Mouse (Mus musculus): ENCODE data around the gene Kctd20.

The Kctd20 gene

DNA sequence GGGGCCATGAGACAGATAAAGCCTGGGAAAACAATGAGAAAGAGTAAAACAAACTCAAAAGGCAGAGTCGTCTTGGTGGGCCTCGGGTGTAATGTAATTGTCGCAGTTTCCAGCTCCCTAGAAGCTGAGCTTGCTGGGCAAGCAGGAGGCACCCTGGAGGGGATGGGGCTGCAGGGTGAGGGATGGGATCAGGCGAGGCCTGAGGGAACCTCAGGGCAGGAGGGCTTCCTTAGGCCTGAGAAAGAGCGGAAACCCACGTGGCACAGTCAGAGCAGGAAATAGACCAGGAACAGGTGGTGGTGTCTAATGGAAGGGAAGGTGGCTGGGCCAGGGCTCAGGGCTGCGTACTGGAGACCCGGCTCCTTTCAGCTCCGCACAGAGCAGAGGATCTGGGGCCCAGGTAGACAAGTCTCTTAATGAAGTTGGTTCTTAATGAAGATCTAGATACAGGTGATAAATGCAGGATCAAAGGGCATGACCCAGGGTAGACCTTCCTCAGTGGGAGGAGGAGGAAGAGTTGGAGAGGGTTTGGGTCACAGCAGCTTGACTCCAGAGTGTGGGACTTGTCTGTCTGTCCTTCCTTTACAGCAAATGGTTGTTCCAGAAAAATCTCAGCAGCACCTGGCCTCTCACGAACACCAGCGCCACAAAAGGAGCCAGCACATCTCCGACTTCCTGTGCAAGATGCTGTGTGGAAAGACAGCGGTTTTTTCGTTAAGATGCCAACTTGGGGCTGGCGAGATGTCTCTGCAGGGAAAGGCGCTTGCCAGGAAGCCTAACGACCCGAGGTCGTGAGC lies 17.4 kb upstream of the Kctd20 start:
- DNase-seq: no peak

- no peak for DNase-seq
Observed at GRCm38 (mm10) chr17:28936133-28936532, 15.6 kb upstream of the Kctd20 start.

DNA sequence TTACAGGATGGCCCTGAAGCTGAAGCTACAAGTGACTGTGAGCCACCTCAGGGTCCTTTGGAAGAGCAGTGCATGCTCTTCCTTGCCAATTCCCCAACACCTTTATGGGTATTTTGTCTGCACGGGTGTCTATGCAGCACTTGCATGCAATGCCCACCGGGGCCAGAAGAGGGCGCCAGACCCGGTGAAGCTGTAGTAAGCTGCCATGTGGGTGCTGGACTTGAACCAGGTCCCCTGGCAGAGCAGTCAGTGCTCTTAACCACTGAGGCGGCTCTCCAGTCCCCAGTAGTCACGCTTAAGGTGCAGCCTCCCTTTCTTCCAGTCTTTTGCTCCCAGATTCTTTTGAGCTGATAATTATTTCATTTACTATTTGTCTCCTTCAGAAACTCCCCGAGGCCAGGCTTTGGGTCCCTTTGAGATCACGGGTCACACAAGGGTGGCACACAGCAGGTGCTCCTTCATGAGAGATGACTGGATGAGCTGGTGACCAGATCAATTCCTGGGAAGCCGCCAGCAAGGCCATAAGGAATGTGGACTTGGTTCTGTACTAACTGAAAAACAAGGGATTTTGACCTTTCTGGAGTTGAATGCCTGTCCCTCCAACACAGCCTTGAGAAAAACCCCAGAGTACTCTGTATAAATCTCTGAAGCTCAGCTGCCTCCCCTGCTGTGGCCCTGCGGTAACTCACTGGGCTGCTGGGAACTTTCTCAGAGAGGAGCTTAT lies 15.0 kb upstream of the Kctd20 start:
- DNase-seq: no peak

DNA sequence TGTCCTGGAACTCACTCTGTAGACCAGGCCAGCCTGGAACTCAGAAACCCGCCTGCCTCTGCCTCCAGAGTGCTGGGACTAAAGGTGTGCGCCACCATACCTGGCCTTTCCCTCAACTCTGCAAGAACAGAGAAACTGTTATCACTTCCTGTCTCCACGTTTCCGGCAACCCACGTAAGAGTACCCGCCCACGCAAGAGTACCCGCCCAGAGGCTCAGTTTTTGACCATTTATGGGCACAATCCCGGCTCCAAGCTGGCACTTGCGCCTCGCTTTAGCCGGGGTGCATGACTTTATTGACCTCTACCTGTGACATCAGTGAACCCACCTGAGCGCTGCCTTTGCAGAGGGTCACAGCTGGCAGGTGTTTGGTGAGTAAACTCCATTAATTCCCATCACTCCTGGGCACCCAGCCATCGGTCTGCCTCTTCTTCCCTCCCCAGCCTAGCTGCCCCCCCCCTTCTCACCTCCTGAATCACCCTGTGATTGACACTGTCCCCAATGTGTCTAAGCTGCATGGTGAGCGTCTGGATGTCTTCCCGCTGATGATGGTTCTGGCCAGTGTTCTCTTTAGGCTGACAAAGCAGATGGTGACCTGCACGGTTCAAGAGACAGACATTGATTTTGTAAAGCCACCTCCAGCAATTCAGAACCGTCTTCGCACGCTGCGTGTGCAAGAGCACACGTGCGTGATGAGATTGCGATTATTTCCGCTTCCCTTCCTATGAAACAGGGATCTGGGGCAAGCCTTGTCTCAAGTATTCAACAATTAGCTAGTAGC lies 10.8 kb upstream of the Kctd20 start:
- DNase-seq: peak; percentile 36

- DNase-seq: no peak
Observed at GRCm38 (mm10) chr17:28942101-28942500, 9.6 kb upstream of the Kctd20 start.

DNA sequence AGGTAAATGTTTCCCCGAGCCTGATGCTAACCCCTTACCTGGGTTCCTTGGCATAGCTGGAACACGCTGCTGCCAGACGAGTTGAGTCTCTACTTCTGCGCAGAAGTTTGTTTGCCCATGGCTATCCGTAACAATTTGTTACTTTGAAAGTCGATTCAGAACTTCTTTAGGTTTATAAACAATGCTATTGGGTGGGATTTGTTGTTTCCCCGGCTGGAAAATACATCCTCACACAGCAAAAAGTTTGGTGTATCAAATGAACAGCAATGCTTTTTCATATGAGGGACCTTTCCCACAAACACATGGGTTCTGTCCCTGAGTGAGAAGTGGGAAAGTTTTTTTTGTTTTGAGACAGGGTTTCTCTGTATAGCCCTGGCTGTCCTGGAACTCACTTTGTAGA lies 8.0 kb upstream of the Kctd20 start, which contains the start of gene Pxt1:
Pxt1 (minus strand) TSS at position 101 of the 400 bp plus-strand sequence.
- no peak for DNase-seq

- DNase-seq: no peak
Observed at GRCm38 (mm10) chr17:28944481-28944880, 7.3 kb upstream of the Kctd20 start.

DNA sequence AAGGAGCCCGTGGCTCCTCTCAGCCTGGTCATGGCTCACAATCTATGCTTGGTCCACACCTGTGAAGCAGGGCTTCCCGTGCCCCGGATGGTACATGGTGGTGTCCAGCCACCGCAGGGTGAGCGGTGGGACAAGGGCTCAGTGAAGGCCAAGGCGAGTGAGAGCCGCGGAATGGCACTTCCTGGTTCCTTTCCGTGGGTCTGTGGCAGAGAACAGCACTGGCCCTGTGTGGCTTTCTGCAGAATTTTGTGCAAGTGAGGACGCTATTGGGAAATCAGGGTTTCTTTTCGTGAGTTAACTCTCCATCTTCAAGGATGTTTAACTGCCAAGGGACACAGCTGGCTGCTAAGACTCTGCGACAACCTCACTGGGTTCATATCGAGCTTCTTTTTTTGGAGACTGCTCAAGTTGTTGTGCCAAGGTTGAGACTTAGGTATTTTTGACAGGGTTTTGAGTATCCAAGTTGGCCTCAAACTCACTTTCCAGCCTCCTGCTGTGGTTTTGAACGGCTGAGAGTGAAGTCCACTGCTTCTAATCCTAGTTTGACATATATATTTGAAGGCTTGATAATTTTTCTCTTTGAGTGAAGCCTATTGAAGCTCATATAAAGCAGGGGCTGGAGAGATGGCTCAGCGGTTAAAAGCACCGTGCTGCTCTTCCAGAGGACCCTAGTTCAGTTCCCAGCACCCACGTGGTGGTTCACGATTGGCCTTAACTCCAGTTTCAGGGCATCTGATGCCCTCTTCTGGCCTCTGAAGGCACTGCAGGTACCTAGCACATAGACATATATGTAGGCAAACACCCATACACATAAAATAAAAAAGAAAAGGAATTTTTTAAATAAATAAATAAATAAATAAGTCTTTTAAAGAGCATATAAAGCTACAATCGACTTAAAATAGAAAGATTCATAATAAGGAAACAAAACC lies 4.5 kb upstream of the Kctd20 start:
- no peak for DNase-seq

- DNase-seq: no peak
Observed at GRCm38 (mm10) chr17:28948661-28949060, 3.1 kb upstream of the Kctd20 start.

DNA sequence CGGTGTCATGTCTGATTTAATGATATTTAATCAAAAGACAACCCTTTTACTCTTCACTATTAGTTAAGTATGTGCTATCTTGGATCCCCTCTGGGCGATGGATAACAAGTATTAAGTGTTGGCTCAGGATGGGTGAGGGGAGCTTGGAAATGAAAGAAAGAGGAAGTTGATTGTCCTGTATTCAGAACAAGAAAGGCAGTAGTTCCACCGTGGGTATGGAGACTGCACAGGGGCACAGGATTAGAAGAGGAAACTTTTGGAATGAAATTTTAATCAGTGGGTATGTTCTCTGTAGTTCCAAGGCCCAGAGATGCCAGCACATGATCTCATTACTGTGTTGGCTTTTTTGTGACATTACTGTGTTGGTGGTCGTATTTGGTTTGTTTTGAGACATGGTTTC lies 999 bp upstream of the Kctd20 start:
- no peak for DNase-seq

DNA sequence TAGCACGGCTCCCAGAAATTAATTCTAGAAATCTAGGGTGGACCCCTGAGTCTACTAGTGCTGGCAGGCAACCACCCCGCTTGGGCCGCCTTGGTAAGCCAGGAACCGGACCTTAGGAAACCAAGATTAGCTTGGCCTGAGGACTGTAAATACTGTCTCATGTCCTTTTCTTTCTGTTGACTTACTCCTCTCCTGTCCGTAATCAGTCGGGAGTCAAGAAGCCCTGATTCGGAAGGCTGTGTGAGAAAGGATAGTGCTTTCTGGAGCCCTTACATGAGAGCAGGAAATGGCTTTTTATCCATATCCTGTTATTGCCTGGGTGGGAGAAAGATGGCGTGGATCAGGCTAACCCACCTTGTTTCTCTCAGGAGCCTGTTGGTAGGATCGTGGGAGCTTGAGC lies 1.5 kb downstream of the Kctd20 start:
- DNase-seq: no peak

- DNase-seq: no peak
Observed at GRCm38 (mm10) chr17:28954416-28954815, 2.7 kb downstream of the Kctd20 start.

DNA sequence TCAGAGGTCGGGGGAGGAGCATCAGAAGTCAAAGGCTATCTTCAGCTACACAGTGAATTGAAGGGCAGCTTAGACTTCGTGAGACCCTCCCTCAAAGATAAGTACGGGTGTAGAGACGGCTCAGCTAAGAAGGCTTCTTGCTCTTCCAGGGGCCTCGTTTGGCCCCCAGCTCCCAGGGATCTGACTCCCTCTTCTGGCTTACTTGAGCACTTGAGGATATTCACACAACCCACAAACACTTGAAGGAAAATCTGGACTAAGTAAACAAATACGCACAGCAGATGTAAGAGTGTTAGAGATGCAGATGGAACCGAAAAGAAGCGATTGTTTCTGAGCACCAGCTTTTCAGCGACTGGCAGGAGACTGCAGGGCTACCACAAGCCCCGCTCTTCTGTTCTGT lies 8.8 kb downstream of the Kctd20 start:
- no peak for DNase-seq

DNA sequence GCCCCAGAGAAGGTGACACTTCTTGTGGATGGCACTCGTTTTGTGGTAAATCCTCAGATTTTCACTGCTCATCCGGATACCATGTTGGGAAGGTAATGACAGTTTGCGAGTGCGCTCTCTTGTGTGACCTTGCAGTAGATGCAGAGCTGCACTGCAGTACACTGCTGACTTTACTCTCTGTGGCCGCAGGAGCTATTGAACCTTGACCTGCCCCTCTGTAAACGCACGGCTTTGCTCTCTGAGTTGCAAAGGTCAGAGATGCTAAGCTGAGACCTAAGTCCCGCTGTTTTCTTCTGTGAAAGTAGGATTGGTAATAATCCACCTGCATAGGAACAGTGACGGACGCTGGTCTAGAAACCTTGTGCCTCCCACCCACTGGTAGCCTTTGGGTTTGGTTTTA lies 9.8 kb downstream of the Kctd20 start:
- DNase-seq: no peak

GRCm38 (mm10) chr17:28967021-28967610 lies 15.4 kb downstream of the Kctd20 start:
- DNase-seq: no peak

GRCm38 (mm10) chr17:28970122-28970521 lies 18.4 kb downstream of the Kctd20 start:
- no peak for DNase-seq

GRCm38 (mm10) chr17:28979091-28979490 lies 27.3 kb downstream of the Kctd20 start:
- DNase-seq: no peak

GRCm38 (mm10) chr17:28981081-28981480 lies 29.3 kb downstream of the Kctd20 start:
- DNase-seq: no peak

DNA sequence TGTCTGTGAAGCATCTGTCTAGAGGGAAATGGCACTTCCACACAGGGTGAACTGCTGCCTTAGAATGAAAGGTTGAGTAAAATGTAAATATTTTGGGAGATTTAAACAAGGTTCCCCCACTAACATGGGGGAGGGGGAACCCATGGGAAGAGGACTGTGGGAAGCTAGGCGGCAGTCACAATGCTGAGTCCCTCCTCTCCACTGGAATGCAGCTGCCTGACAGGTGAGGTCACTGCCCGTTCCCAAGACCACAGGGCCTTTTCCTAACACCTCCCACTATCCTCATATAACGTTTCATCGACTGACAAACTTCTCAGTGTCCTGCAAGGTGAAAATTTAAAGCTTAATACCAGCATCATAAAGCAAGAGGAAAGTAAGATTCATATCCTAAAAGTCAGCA lies 30.8 kb downstream of the Kctd20 start:
- DNase-seq: no peak

DNA sequence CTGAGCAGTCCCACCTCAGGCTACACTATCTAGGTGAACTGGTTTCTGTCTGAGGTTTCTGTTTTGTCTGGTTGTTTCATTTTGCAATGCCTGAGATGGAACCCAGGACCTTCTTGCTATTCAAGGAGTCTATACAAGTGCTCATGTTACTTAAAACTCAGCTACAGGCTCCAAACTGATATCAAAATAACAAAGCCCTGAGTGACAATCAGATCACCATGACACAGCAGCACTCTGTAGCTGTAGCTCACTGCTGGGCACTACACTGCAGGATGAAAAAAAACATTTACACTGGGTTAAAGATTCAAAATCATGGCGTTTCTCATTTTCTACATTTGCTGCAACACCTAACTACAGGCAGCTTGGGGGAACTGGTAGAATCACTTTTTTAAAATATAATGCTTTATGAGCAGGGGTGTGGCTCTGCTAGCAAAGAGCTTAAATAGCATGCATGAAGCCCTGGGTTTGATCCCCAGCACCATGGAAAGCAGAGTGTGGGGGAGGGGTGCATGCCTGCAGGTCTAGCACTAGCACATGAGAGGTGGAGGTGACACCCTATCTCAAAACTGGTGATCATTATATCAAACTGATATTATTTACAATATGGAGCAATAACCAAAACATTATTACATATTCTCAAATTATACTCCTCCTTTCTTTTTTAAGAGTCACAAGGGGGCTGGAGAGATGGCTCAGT lies 33.1 kb downstream of the Kctd20 start:
- DNase-seq: no peak

DNA sequence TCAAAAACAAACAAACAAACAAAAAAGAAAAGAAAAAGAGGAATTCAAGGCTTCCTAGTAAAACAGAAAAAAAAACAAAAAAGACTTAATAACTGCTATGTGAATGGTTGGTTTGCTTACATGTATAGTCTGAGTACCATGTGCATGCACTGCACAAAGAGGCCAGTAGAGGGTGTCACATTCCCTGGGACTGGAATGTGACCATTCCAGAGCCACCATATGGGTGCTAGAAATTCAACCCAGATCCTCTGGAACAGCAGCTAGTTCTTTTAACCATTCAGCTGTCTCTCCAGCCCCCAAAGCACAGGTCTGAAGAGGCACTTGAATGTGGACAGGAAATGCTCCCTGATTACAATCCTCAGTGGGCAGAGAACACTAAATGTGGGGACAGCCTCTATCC lies 35.1 kb downstream of the Kctd20 start:
- DNase-seq: no peak

Measured in cerebellum, adult 9-11 months (tissue).